Comparison of ENCODE assay signal across 10 mouse cellular contexts in genomic region chr4:118037406-118037805, GRCm38 (mm10).
DNase-seq lines count a peak whose midpoint lies in the region; ATAC-seq and TF ChIP-seq lines count a peak whose summit lies in the region.
"Had no signal": no experiment of that assay in that cellular context is flagged by ENCODE, and none has a peak within 500 bp of the region (broad histone marks: within the 10 kb centered on the region; RNA-seq: fewer than 3 reads in every experiment).

No protein-coding gene starts in this region.

- peaks cover 3% of the 10 kb centered on the region; the same call in 1 of the 2 replicates for H3K4me1 ChIP-seq in lung, embryonic 14.5 days (ENCODE audit: insufficient read depth)
- peaks cover 9% of the 10 kb centered on the region; the same call in 1 of the 2 replicates for H3K4me1 ChIP-seq in hindbrain, embryonic 11.5 days (replicated peaks; ENCODE audit: control insufficient read depth, insufficient read depth, low read length)
- peaks cover 44% of the 10 kb centered on the region for H3K4me1 ChIP-seq in limb, embryonic 12.5 days (replicated peaks)
- H3K4me1 ChIP-seq in stomach, embryonic 16.5 days (ENCODE audit: control insufficient read depth, insufficient read depth, low read length): 0 out of 2 replicates have a peak, but pooled peaks cover 6% of the 10 kb centered on the region
- H3K4me1 ChIP-seq in lung, postnatal 0 days (ENCODE audit: insufficient read depth, low read depth, low read length): no peaks in the 10 kb centered on the region
- H3K4me1 ChIP-seq: liver, embryonic 15.5 days had no signal

- H3K9ac ChIP-seq in lung, embryonic 14.5 days: no peak overlapping the region
- H3K9ac ChIP-seq in hindbrain, embryonic 11.5 days (ENCODE audit: low read depth, low read length): no peak overlapping the region
- no peak overlapping the region for H3K9ac ChIP-seq in limb, embryonic 12.5 days (replicated peaks)
- H3K9ac ChIP-seq in stomach, embryonic 16.5 days (ENCODE audit: low read length): peak overlapping the region; percentile 22; the same call in 1 of the 2 replicates
- no peak overlapping the region for H3K9ac ChIP-seq in lung, postnatal 0 days (replicated peaks; ENCODE audit: low read depth)
- H3K9ac ChIP-seq: liver, embryonic 15.5 days had no signal

- no peak for TF ChIP-seq CTCF in lung, embryonic 14.5 days (IDR thresholded peaks at IDR 0.05; ENCODE audit: low read depth)
- no peak for TF ChIP-seq CTCF in lung, postnatal 0 days (IDR thresholded peaks at IDR 0.05)

- ATAC-seq in lung, embryonic 14.5 days (ENCODE audit: insufficient read depth): peak; percentile 84
- no peak; the same call in 1 of the 2 replicates for ATAC-seq in hindbrain, embryonic 11.5 days (ENCODE audit: low FRiP score)
- ATAC-seq in limb, embryonic 12.5 days (ENCODE audit: insufficient number of reproducible peaks, insufficient read depth, low FRiP score, low TSS enrichment, low read depth): no peak
- ATAC-seq in stomach, embryonic 16.5 days (ENCODE audit: insufficient read depth, low FRiP score): peak; percentile 66; the same call in 1 of the 2 replicates
- ATAC-seq in lung, postnatal 0 days: no peak
- ATAC-seq: activated CD4-positive, CD25-positive, alpha-beta regulatory T cell, adult 4 months had no signal

- no peak overlapping the region for H3K4me3 ChIP-seq in lung, embryonic 14.5 days (ENCODE audit: low read depth, low read length)
- no peak overlapping the region for H3K4me3 ChIP-seq in hindbrain, embryonic 11.5 days (ENCODE audit: low read depth, low read length)
- no peak overlapping the region for H3K4me3 ChIP-seq in limb, embryonic 12.5 days (replicated peaks)
- no peak overlapping the region for H3K4me3 ChIP-seq in stomach, embryonic 16.5 days (replicated peaks; ENCODE audit: low read length)
- no peak overlapping the region for H3K4me3 ChIP-seq in lung, postnatal 0 days (ENCODE audit: low read depth, low read length)
- H3K4me3 ChIP-seq: liver, embryonic 15.5 days had no signal

- TF ChIP-seq EP300 in lung, postnatal 0 days (IDR thresholded peaks at IDR 0.05): no peak

- H3K27me3 ChIP-seq in lung, embryonic 14.5 days (ENCODE audit: insufficient read depth, low read length): no peaks in the 10 kb centered on the region
- H3K27me3 ChIP-seq in hindbrain, embryonic 11.5 days (ENCODE audit: control insufficient read depth, insufficient read depth, low read length): no peaks in the 10 kb centered on the region
- no peaks in the 10 kb centered on the region for H3K27me3 ChIP-seq in limb, embryonic 12.5 days
- no peaks in the 10 kb centered on the region for H3K27me3 ChIP-seq in stomach, embryonic 16.5 days (ENCODE audit: control insufficient read depth, insufficient read depth, low read length)
- no peaks in the 10 kb centered on the region for H3K27me3 ChIP-seq in lung, postnatal 0 days (replicated peaks; ENCODE audit: insufficient read depth, low read length)
- H3K27me3 ChIP-seq: liver, embryonic 15.5 days had no signal

- WGBS in lung, embryonic 14.5 days: 35% methylated on average over 5 of the region's 5 CpGs
- WGBS in hindbrain, embryonic 11.5 days: 37% methylated on average over 5 of the region's 5 CpGs
- 43% methylated on average over 5 of the region's 5 CpGs for WGBS in limb, embryonic 12.5 days
- WGBS in stomach, embryonic 16.5 days: 45% methylated on average over 5 of the region's 5 CpGs
- WGBS in lung, postnatal 0 days: 58% methylated on average over 5 of the region's 5 CpGs

- no peak overlapping the region for H3K4me2 ChIP-seq in lung, embryonic 14.5 days
- H3K4me2 ChIP-seq in hindbrain, embryonic 11.5 days (replicated peaks; ENCODE audit: low read depth, low read length): no peak overlapping the region
- no peak overlapping the region for H3K4me2 ChIP-seq in limb, embryonic 12.5 days
- H3K4me2 ChIP-seq in stomach, embryonic 16.5 days (ENCODE audit: low read depth, low read length): no peak overlapping the region
- no peak overlapping the region for H3K4me2 ChIP-seq in lung, postnatal 0 days (replicated peaks; ENCODE audit: low read depth, low read length)
- H3K4me2 ChIP-seq: liver, embryonic 15.5 days had no signal

- H3K9me3 ChIP-seq in lung, embryonic 14.5 days (ENCODE audit: low read depth, low read length): no peaks in the 10 kb centered on the region
- H3K9me3 ChIP-seq in hindbrain, embryonic 11.5 days (ENCODE audit: control insufficient read depth, low read length): no peaks in the 10 kb centered on the region
- no peaks in the 10 kb centered on the region; the same call in 1 of the 2 replicates for H3K9me3 ChIP-seq in limb, embryonic 12.5 days
- no peaks in the 10 kb centered on the region for H3K9me3 ChIP-seq in stomach, embryonic 16.5 days (replicated peaks; ENCODE audit: control insufficient read depth, low read length)
- H3K9me3 ChIP-seq in lung, postnatal 0 days (ENCODE audit: low read length): no peaks in the 10 kb centered on the region
- H3K9me3 ChIP-seq: liver, embryonic 15.5 days had no signal

- H3K27ac ChIP-seq in lung, embryonic 14.5 days (ENCODE audit: low read depth): peak overlapping the region; percentile 84
- H3K27ac ChIP-seq in hindbrain, embryonic 11.5 days (ENCODE audit: low read depth, low read length): peak overlapping the region; percentile 40
- peak overlapping the region; percentile 82 for H3K27ac ChIP-seq in limb, embryonic 12.5 days
- H3K27ac ChIP-seq in stomach, embryonic 16.5 days (ENCODE audit: low read length): peak overlapping the region; percentile 59
- no peak overlapping the region for H3K27ac ChIP-seq in lung, postnatal 0 days (ENCODE audit: low read length)
- H3K27ac ChIP-seq: liver, embryonic 15.5 days had no signal

- no peaks in the 10 kb centered on the region for H3K36me3 ChIP-seq in lung, embryonic 14.5 days (ENCODE audit: insufficient read depth)
- no peaks in the 10 kb centered on the region for H3K36me3 ChIP-seq in hindbrain, embryonic 11.5 days (ENCODE audit: control insufficient read depth, insufficient read depth, low read length)
- H3K36me3 ChIP-seq in limb, embryonic 12.5 days: peaks cover 6% of the 10 kb centered on the region; the same call in 1 of the 2 replicates
- H3K36me3 ChIP-seq in stomach, embryonic 16.5 days (ENCODE audit: control insufficient read depth, insufficient read depth, low read length): no peaks in the 10 kb centered on the region
- no peaks in the 10 kb centered on the region for H3K36me3 ChIP-seq in lung, postnatal 0 days (ENCODE audit: insufficient read depth, low read length)
- H3K36me3 ChIP-seq: liver, embryonic 15.5 days had no signal

- peak; percentile 82 for DNase-seq in lung, embryonic 14.5 days
- no peak for DNase-seq in lung, postnatal 14 days
- no peak for DNase-seq in hindbrain, embryonic 11.5 days (ENCODE audit: low spot score)
- DNase-seq in gastrocnemius, adult 18-20 months (ENCODE audit: low spot score): no peak
- no peak for DNase-seq in lung, postnatal 0 days (ENCODE audit: low spot score)
- DNase-seq: kidney, adult 2 months had no signal

Comparison
In these comparisons a context has a peak if more than half of its experiments do, and no peak if none do; other contexts are left out.
1. ATAC-seq: peak in lung, embryonic 14.5 days (single experiment) and stomach, embryonic 16.5 days (single experiment); none in hindbrain, embryonic 11.5 days (single experiment), limb, embryonic 12.5 days (single experiment) and lung, postnatal 0 days (single experiment).